Mouse (Mus musculus): ENCODE measurements around the gene Shld2. TPM values are rescaled to one million over a fixed set of nuclear protein-coding genes. Genes with fewer than 3 reads are reported as not detected.

Shld2 gene
- 4.3 TPM for polyA plus RNA-seq (2014; fragmentation: Illumina TruSeq; extraction: RNeasy Lipid Tissue Mini Kit (QIAGEN cat#74804); ENCODE audit: insufficient read depth, low read depth, low replicate concordance)

GRCm38 (mm10) chr14:34310234-34310965 is at the start of gene Shld2, which contains the start of gene Glud1:
Shld2 (minus strand) TSS chr14:34310493.
Glud1 (plus strand) TSS chr14:34310727.

DNA sequence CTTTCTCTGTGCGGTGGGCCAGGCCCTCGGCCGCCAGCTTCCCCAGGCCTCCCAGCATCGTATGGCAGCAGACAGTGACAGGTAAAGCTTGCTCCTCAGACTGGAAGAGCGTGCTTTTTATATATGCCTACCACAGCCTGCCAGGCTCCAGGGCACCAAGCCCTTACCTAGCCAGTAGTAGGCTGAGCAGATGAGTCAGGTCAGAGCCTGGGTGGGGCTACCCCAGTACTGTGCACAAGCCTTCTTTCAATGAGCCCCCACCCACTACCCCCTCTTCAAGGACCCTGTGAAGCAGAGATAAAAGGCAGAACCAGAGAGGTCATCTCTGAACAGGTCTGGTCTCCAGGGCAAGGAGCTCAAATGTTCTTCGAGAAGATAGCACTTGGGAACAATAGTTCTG is 45.0 kb upstream of the Shld2 start, which contains the start of gene Fam25c:
Fam25c (minus strand) TSS at position 133 of the 400 bp plus-strand sequence.

DNA sequence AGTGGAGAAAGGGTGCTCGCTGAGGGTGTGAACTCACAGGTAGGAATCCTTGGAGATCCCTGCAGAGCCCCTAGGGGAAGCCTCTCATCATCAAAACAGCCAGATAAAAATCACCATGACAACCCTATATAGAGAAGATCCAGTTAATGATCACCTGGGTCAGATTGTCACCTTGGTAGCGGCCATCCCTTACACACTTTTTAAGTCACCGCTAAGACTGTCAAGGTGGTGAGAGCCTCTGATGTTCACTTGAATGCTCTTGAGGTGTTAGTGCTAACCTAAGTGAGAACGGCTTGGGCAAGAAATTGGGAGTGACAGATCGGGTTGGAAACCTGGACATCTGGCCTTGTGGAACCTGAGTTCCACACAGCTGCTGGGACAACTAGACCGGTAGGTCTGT is 91.0 kb downstream of the Shld2 start, which contains the start of gene Syt15:
Syt15 (plus strand) TSS at position 301 of the 400 bp plus-strand sequence.

GRCm38 (mm10) chr14:34201231-34202035 is 108.9 kb downstream of the Shld2 start, which contains the start of gene Gprin2:
Gprin2 (minus strand) TSS chr14:34201653.

Other genes with a start within 250 kb of the Shld2 start
- gene Anxa8, start 224.5 kb downstream of the Shld2 start, polyA plus RNA-seq (2014; fragmentation: Illumina TruSeq; extraction: RNeasy Lipid Tissue Mini Kit (QIAGEN cat#74804); ENCODE audit: insufficient read depth, low read depth, low replicate concordance) = 21.6 TPM
- 0.50 TPM for gene A630023A22Rik, start 207.7 kb downstream of the Shld2 start, polyA plus RNA-seq (2014; fragmentation: Illumina TruSeq; extraction: RNeasy Lipid Tissue Mini Kit (QIAGEN cat#74804); ENCODE audit: insufficient read depth, low read depth, low replicate concordance)
- gene Npy4r, start 158.0 kb downstream of the Shld2 start, polyA plus RNA-seq (2014; fragmentation: Illumina TruSeq; extraction: RNeasy Lipid Tissue Mini Kit (QIAGEN cat#74804); ENCODE audit: insufficient read depth, low read depth, low replicate concordance) = 0.12 TPM
- 0.06 TPM for gene Gprin2, start 108.8 kb downstream of the Shld2 start, polyA plus RNA-seq (2014; fragmentation: Illumina TruSeq; extraction: RNeasy Lipid Tissue Mini Kit (QIAGEN cat#74804); ENCODE audit: insufficient read depth, low read depth, low replicate concordance)
- gene Syt15, start 90.9 kb downstream of the Shld2 start, polyA plus RNA-seq (2014; fragmentation: Illumina TruSeq; extraction: RNeasy Lipid Tissue Mini Kit (QIAGEN cat#74804); ENCODE audit: insufficient read depth, low read depth, low replicate concordance) = 2.8 TPM
- gene Glud1, start 234 bp upstream of the Shld2 start, polyA plus RNA-seq (2014; fragmentation: Illumina TruSeq; extraction: RNeasy Lipid Tissue Mini Kit (QIAGEN cat#74804); ENCODE audit: insufficient read depth, low read depth, low replicate concordance) = 71.0 TPM
- gene Fam25c, start 44.9 kb upstream of the Shld2 start, polyA plus RNA-seq (2014; fragmentation: Illumina TruSeq; extraction: RNeasy Lipid Tissue Mini Kit (QIAGEN cat#74804); ENCODE audit: insufficient read depth, low read depth, low replicate concordance) = not detected
- gene Sncg, start 64.3 kb upstream of the Shld2 start, polyA plus RNA-seq (2014; fragmentation: Illumina TruSeq; extraction: RNeasy Lipid Tissue Mini Kit (QIAGEN cat#74804); ENCODE audit: insufficient read depth, low read depth, low replicate concordance) = 24.1 TPM
- 9.8 TPM for gene Mmrn2, start 65.0 kb upstream of the Shld2 start, polyA plus RNA-seq (2014; fragmentation: Illumina TruSeq; extraction: RNeasy Lipid Tissue Mini Kit (QIAGEN cat#74804); ENCODE audit: insufficient read depth, low read depth, low replicate concordance)
- gene Bmpr1a, start 192.8 kb upstream of the Shld2 start, polyA plus RNA-seq (2014; fragmentation: Illumina TruSeq; extraction: RNeasy Lipid Tissue Mini Kit (QIAGEN cat#74804); ENCODE audit: insufficient read depth, low read depth, low replicate concordance) = 17.6 TPM
- not detected for gene 9230112D13Rik, start 212.3 kb upstream of the Shld2 start, polyA plus RNA-seq (2014; fragmentation: Illumina TruSeq; extraction: RNeasy Lipid Tissue Mini Kit (QIAGEN cat#74804); ENCODE audit: insufficient read depth, low read depth, low replicate concordance)

All from lung, adult 10 weeks (tissue).